Mouse (Mus musculus) midbrain, postnatal 0 days (tissue): ENCODE measurements around the gene Olfr196. TPM values are rescaled to one million over a fixed set of nuclear protein-coding genes. Genes with fewer than 3 reads are reported as not detected.

Experiments
- ATAC-seq: fragments of 200-750 bp; cut with Nextera tagmentation; 2 replicates; pipeline ENCODE4 v1.8.0; 2017; ENCODE audit warnings: moderate number of reproducible peaks, mild to moderate bottlenecking, moderate TSS enrichment, moderate library complexity; ENCODE audit not compliant: low FRiP score
- DNase-seq: peaks from one replicate; pipeline ENCODE4 v3.0.0-alpha.2; 2015; ENCODE audit warnings: low spot score
- H3K27ac ChIP-seq: fragments of 300-500 bp; sonication (generic); 2 replicates; pipeline ENCODE4 v1.5.1; 2014; ENCODE audit warnings: low read depth, mild to moderate bottlenecking, low read length, mixed read lengths
- H3K27me3 ChIP-seq: fragments of 300-500 bp; sonication (generic); 2 replicates; pipeline ENCODE4 v1.6.1; 2014; ENCODE audit warnings: low read length, control low read depth, mixed read lengths; ENCODE audit not compliant: insufficient read depth
- H3K36me3 ChIP-seq: fragments of 300-500 bp; sonication (generic); 2 replicates; pipeline ENCODE4 v1.6.1; 2014; ENCODE audit warnings: low read length, control low read depth, mixed read lengths; ENCODE audit not compliant: insufficient read depth
- H3K4me1 ChIP-seq: fragments of 300-500 bp; sonication (generic); 2 replicates; pipeline ENCODE4 v1.6.1; 2014; ENCODE audit warnings: mild to moderate bottlenecking, control low read depth, antibody characterized with exemption, low read length, mixed read lengths; ENCODE audit not compliant: insufficient read depth
- H3K4me2 ChIP-seq: fragments of 300-500 bp; sonication (generic); 2 replicates; pipeline ENCODE4 v1.6.1; 2014; ENCODE audit warnings: low read depth, mild to moderate bottlenecking, low read length, mixed read lengths; ENCODE audit not compliant: poor library complexity, severe bottlenecking
- H3K4me3 ChIP-seq: fragments of 300-500 bp; sonication (generic); 2 replicates; pipeline ENCODE4 v1.5.1; 2014; ENCODE audit warnings: low read depth, mild to moderate bottlenecking, low read length, moderate library complexity
- H3K9ac ChIP-seq: fragments of 300-500 bp; sonication (generic); replicated peaks from 2 replicates; pipeline ENCODE4 v1.6.1; 2014; ENCODE audit warnings: mild to moderate bottlenecking, low read length, moderate library complexity, mixed read lengths; ENCODE audit not compliant: poor library complexity, severe bottlenecking
- H3K9me3 ChIP-seq: fragments of 300-500 bp; sonication (generic); 2 replicates; pipeline ENCODE4 v1.6.1; 2016; ENCODE audit warnings: low read length, control low read depth
- CTCF ChIP-seq: IDR thresholded peaks from 2 replicates; pipeline ENCODE4 v1.5.1; 2016; ENCODE audit warnings: antibody characterized with exemption, mild to moderate bottlenecking
- WGBS: fragments of 180-500 bp; shearing (Covaris S2); extraction: QIAGEN DNeasy Blood & Tissue Kit; methylation state at CpG from one replicate; pipeline ENCODE4 v1.1.7; 2014; 5-methylcytosine and 5-hydroxymethylcytosine counted together
- polyA plus RNA-seq: library from polyadenylated mRNA; unstranded; fragments of >200 nt; fragmentation: Nextera tagmentation; extraction: Ambion mirVana; gene quantifications from 2 replicates; pipeline ENCODE4 v1.2.1, GENCODE M21; 2015
- total RNA-seq: library from RNA; depleted of rRNA; stranded (reverse); fragments of >200 nt; gene quantifications from 2 replicates; pipeline ENCODE4 v1.2.3, GENCODE M21; 2014; rRNA removed

The Olfr196 gene
- total and polyA plus RNA-seq, 2 experiments from 2014 or later = not detected

DNA sequence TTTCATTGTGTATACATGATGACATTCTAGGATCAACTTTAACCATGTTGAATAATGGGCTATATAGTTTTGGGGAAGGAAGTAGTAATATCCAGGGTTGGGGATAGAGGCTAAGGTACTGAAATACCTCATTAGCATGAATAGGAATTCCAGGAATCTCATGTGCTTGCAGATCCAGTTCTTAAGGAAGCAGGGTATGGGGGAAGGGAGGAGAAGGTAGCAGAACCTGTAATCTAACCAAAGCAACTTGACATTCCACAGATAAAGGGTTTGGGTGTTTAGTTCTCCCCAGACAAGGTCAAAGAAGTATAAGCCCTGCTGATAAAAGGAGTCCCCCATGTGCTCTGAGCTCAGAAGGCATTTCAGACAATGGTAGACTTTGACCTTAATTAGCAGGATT, 29.1 kb downstream of the Olfr196 start:
- DNase-seq (no peak), ATAC-seq (no peak)
- no peak for TF ChIP-seq CTCF
- no peaks in the 10 kb centered on the region for H3K9me3 ChIP-seq
- H3K9ac ChIP-seq = no peak overlapping the region
- H3K4me2 ChIP-seq = no peak overlapping the region
- no peaks in the 10 kb centered on the region for H3K4me1 ChIP-seq
- no peak overlapping the region for H3K27ac ChIP-seq
- no peaks in the 10 kb centered on the region for H3K36me3 ChIP-seq
- H3K4me3 ChIP-seq = no peak overlapping the region
- no peaks in the 10 kb centered on the region for H3K27me3 ChIP-seq

DNA sequence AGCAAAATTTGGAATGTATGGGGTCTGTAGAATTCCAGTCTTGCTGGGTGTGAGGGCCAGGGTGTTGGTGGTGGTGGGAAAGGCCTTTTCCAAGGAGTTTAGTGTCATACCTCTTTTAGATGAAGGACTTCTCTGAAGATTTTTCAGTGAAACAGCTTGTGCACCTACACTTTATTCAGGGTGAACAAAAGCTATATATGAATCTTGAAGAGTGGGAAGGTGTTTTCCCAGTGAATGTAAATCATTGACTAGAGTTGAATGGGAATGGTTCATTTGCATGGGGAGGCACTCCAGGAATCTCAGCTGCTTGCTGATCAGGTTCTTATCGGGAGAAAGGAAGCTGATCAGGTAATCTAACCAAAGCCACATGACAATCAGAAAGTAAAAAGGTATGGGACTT, 39.5 kb downstream of the Olfr196 start:
- DNase-seq = no peak
- no peaks in the 10 kb centered on the region for H3K36me3 ChIP-seq
- no peak overlapping the region for H3K9ac ChIP-seq
- no peaks in the 10 kb centered on the region for H3K4me1 ChIP-seq
- no peaks in the 10 kb centered on the region for H3K27me3 ChIP-seq
- TF ChIP-seq CTCF = no peak
- no peak overlapping the region for H3K4me3 ChIP-seq
- no peak for ATAC-seq
- H3K9me3 ChIP-seq = no peaks in the 10 kb centered on the region
- 94% methylated on average over 1 of the region's 1 CpGs for WGBS
- H3K4me2 ChIP-seq = no peak overlapping the region
- H3K27ac ChIP-seq = no peak overlapping the region

DNA sequence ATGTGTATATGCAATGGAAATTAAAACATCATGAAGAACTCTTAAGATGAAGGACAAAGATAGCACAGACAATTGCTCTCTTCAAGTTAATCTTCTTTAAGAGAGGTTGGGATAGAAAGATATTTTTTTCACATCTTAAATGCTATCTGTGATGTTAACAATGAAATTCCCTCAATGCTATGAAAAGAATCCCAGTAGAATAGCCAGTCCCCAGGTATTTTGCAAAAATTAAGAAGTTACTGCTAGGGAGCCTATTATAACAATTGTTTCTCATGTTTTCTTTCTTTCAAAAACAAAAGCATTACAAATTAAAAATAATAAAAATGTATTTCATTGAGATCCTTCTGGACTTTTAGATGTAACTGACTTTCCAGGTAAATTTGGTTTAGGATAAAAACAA, 49.3 kb downstream of the Olfr196 start, which contains the start of gene Olfr194:
Olfr194 (minus strand) TSS at position 101 of the 400 bp plus-strand sequence.
- Histone ChIP-seq H3K27me3 (no peaks in the 10 kb centered on the region), H3K27ac (no peak within 1 kb of the TSS), H3K4me2 (no peak within 1 kb of the TSS), H3K4me3 (no peak within 1 kb of the TSS), H3K9ac (no peak within 1 kb of the TSS), H3K4me1 (no peaks in the 10 kb centered on the region), H3K36me3 (no peaks in the 10 kb centered on the region), H3K9me3 (no peaks in the 10 kb centered on the region)
- DNase-seq = no peak
- no peak for TF ChIP-seq CTCF
- no peak for ATAC-seq

Other genes starting within 250 kb of the Olfr196 start
- gene Olfr181, start 241.7 kb downstream of the Olfr196 start, total RNA-seq = not detected in 2 replicates
- gene Olfr181, start 241.7 kb downstream of the Olfr196 start, polyA plus RNA-seq = not detected in 2 replicates
- gene Olfr180, start 241.1 kb downstream of the Olfr196 start, total RNA-seq = not detected in 2 replicates
- gene Olfr180, start 241.1 kb downstream of the Olfr196 start, polyA plus RNA-seq = not detected in 2 replicates
- gene Olfr183, start 175.1 kb downstream of the Olfr196 start, total RNA-seq = not detected in 2 replicates
- not detected in 2 replicates for gene Olfr183, start 175.1 kb downstream of the Olfr196 start, polyA plus RNA-seq
- not detected in 2 replicates for gene Olfr186, start 140.2 kb downstream of the Olfr196 start, total RNA-seq
- not detected in 2 replicates for gene Olfr186, start 140.2 kb downstream of the Olfr196 start, polyA plus RNA-seq
- gene Olfr187, start 130.7 kb downstream of the Olfr196 start, total RNA-seq = not detected in 2 replicates
- gene Olfr187, start 130.7 kb downstream of the Olfr196 start, polyA plus RNA-seq = not detected in 2 replicates
- not detected in 2 replicates for gene Olfr190, start 92.4 kb downstream of the Olfr196 start, total RNA-seq
- not detected in 2 replicates for gene Olfr190, start 92.4 kb downstream of the Olfr196 start, polyA plus RNA-seq
- not detected in 2 replicates for gene Olfr191, start 80.6 kb downstream of the Olfr196 start, total RNA-seq
- not detected in 2 replicates for gene Olfr191, start 80.6 kb downstream of the Olfr196 start, polyA plus RNA-seq
- not detected in 2 replicates for gene Olfr193, start 58.6 kb downstream of the Olfr196 start, total RNA-seq
- gene Olfr193, start 58.6 kb downstream of the Olfr196 start, polyA plus RNA-seq = not detected in 2 replicates
- gene Olfr194, start 49.4 kb downstream of the Olfr196 start, total RNA-seq = not detected in 2 replicates
- not detected in 2 replicates for gene Olfr194, start 49.4 kb downstream of the Olfr196 start, polyA plus RNA-seq
- gene Olfr195, start 23.4 kb downstream of the Olfr196 start, total RNA-seq = not detected in 2 replicates
- gene Olfr195, start 23.4 kb downstream of the Olfr196 start, polyA plus RNA-seq = not detected in 2 replicates
- not detected in 2 replicates for gene Olfr198, start 33.1 kb upstream of the Olfr196 start, total RNA-seq
- gene Olfr198, start 33.1 kb upstream of the Olfr196 start, polyA plus RNA-seq = not detected in 2 replicates
- not detected in 2 replicates for gene Olfr199, start 49.3 kb upstream of the Olfr196 start, total RNA-seq
- gene Olfr199, start 49.3 kb upstream of the Olfr196 start, polyA plus RNA-seq = not detected in 2 replicates
- gene Olfr201, start 102.2 kb upstream of the Olfr196 start, total RNA-seq = not detected in 2 replicates
- not detected in 2 replicates for gene Olfr201, start 102.2 kb upstream of the Olfr196 start, polyA plus RNA-seq
- gene Olfr202, start 116.3 kb upstream of the Olfr196 start, total RNA-seq = not detected in 2 replicates
- gene Olfr202, start 116.3 kb upstream of the Olfr196 start, polyA plus RNA-seq = not detected in 2 replicates
- not detected in 2 replicates for gene Olfr203, start 128.4 kb upstream of the Olfr196 start, total RNA-seq
- gene Olfr203, start 128.4 kb upstream of the Olfr196 start, polyA plus RNA-seq = not detected in 2 replicates
- gene Olfr204, start 147.8 kb upstream of the Olfr196 start, total RNA-seq = not detected in 2 replicates
- not detected in 2 replicates for gene Olfr204, start 147.8 kb upstream of the Olfr196 start, polyA plus RNA-seq
- not detected in 2 replicates for gene Olfr205, start 160.7 kb upstream of the Olfr196 start, total RNA-seq
- not detected in 2 replicates for gene Olfr205, start 160.7 kb upstream of the Olfr196 start, polyA plus RNA-seq
- not detected in 2 replicates for gene Olfr206, start 178.8 kb upstream of the Olfr196 start, total RNA-seq
- not detected in 2 replicates for gene Olfr206, start 178.8 kb upstream of the Olfr196 start, polyA plus RNA-seq
- gene Olfr209, start 193.5 kb upstream of the Olfr196 start, total RNA-seq = not detected in 2 replicates
- not detected in 2 replicates for gene Olfr209, start 193.5 kb upstream of the Olfr196 start, polyA plus RNA-seq
- 0.14 and 0.16 TPM in 2 replicates for gene Gabrr3, start 236.9 kb upstream of the Olfr196 start, total RNA-seq
- gene Gabrr3, start 236.9 kb upstream of the Olfr196 start, polyA plus RNA-seq = not detected in 2 replicates